Mouse (Mus musculus) lung, embryonic 15.5 days (tissue): ENCODE results near the gene Dock9. TPM values are rescaled to one million over a fixed set of nuclear protein-coding genes. Genes with fewer than 3 reads are reported as not detected.
A peak's percentile ranks its signal among the peaks of the same experiment; 100 is the strongest.

Experiments used
- ATAC-seq: fragments of 200-750 bp; cut with Nextera tagmentation; 2 replicates; pipeline ENCODE4 v1.8.0; 2017; ENCODE audit warnings: moderate number of reproducible peaks, borderline replicate concordance; ENCODE audit not compliant: low FRiP score, low TSS enrichment; ENCODE audit errors: extremely low read depth
- H3K27ac ChIP-seq: fragments of 300-500 bp; sonication (generic); 2 replicates; pipeline ENCODE4 v1.5.1; 2015; ENCODE audit warnings: moderate library complexity, mild to moderate bottlenecking, inconsistent platforms
- H3K27me3 ChIP-seq: fragments of 300-500 bp; sonication (generic); 2 replicates; pipeline ENCODE4 v1.6.1; 2015; ENCODE audit warnings: inconsistent platforms
- H3K36me3 ChIP-seq: fragments of 300-500 bp; sonication (generic); 2 replicates; pipeline ENCODE4 v1.6.1; 2015; ENCODE audit warnings: inconsistent platforms
- H3K4me1 ChIP-seq: fragments of 300-500 bp; sonication (generic); 2 replicates; pipeline ENCODE4 v1.6.1; 2015; ENCODE audit warnings: inconsistent platforms
- H3K4me2 ChIP-seq: fragments of 300-500 bp; sonication (generic); 2 replicates; pipeline ENCODE4 v1.6.1; 2015; ENCODE audit warnings: inconsistent platforms, mild to moderate bottlenecking, moderate library complexity
- H3K4me3 ChIP-seq: fragments of 300-500 bp; sonication (generic); 2 replicates; pipeline ENCODE4 v1.5.1; 2015; ENCODE audit warnings: mild to moderate bottlenecking, inconsistent platforms
- H3K9ac ChIP-seq: fragments of 300-500 bp; sonication (generic); 2 replicates; pipeline ENCODE4 v1.6.1; 2015; ENCODE audit warnings: inconsistent platforms
- H3K9me3 ChIP-seq: fragments of 300-500 bp; sonication (generic); 2 replicates; pipeline ENCODE4 v1.6.1; 2016; ENCODE audit warnings: inconsistent platforms
- WGBS: fragments of 180-500 bp; shearing (Covaris S2); methylation state at CpG from one replicate; pipeline ENCODE4 v1.1.7; 2015; 5-methylcytosine and 5-hydroxymethylcytosine counted together
- polyA plus RNA-seq: library from polyadenylated mRNA; unstranded; fragments of >200 nt; fragmentation: Nextera tagmentation; extraction: Ambion mirVana; gene quantifications from 2 replicates; pipeline ENCODE4 v1.2.1, GENCODE M21; 2015

Gene Dock9
- polyA plus RNA-seq, 1 experiment from 2014 or later, result 11.0 TPM

GRCm38 (mm10) chr14:121516881-121517280, 280.8 kb downstream of the Dock9 start:
- H3K4me1 ChIP-seq, result peaks cover 8% of the 10 kb centered on the region
- no peak for ATAC-seq
- no peak overlapping the region for H3K4me2 ChIP-seq
- H3K27ac ChIP-seq, result no peak overlapping the region
- no peak overlapping the region for H3K9ac ChIP-seq
- WGBS, result 81% methylated on average over 5 of the region's 5 CpGs
- H3K36me3 ChIP-seq, result no peaks in the 10 kb centered on the region
- no peak overlapping the region for H3K4me3 ChIP-seq
- no peaks in the 10 kb centered on the region for H3K9me3 ChIP-seq
- H3K27me3 ChIP-seq, result no peaks in the 10 kb centered on the region

DNA sequence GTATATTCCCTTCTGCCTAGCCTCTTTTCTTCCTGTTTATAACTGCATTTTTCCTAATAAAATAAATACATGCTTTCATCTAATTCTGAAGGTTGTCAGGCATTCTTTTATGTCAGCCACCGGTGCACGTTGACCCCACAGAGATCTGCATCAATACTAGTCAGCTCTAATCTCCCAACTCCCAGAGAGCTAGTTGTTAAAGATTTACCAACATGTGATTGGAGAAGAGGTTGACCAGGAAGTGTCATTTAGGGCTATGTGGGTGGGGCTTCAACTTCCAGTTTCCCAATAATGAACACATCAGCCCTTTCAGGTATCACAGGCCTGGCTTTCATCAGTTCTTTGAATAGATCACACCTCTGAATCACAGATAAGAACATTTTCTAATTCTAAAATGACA, 288.7 kb downstream of the Dock9 start:
- H3K4me3 ChIP-seq, result no peak overlapping the region
- ATAC-seq, result no peak
- no peak overlapping the region for H3K27ac ChIP-seq
- no peak overlapping the region for H3K9ac ChIP-seq
- no peaks in the 10 kb centered on the region for H3K9me3 ChIP-seq
- 49% methylated on average over 2 of the region's 2 CpGs for WGBS
- H3K27me3 ChIP-seq, result peaks cover 29% of the 10 kb centered on the region
- no peaks in the 10 kb centered on the region for H3K36me3 ChIP-seq
- H3K4me2 ChIP-seq, result no peak overlapping the region
- no peaks in the 10 kb centered on the region for H3K4me1 ChIP-seq

DNA sequence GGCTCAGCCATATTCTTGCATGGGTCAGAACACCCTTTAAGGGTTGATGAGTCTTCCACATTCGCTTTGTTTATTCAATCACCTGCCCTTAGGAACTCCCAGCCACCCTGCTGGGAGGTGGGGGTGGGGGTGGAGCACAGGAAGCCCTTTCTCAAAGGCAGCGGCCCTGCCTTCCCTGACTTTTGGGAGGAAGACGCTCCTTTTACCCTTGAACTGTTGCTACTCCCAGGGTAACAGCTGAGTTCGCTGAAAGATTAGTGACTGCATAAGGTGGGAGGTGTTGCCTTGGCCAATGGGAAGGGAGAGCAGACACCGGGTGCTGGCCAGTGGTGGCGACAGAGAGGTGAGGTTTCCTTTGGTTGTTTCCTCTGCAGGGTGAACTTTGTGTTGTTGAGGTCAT, 291.3 kb downstream of the Dock9 start:
- H3K9ac ChIP-seq, result no peak overlapping the region
- no peaks in the 10 kb centered on the region for H3K4me1 ChIP-seq
- 9% methylated on average over 6 of the region's 6 CpGs for WGBS
- H3K36me3 ChIP-seq, result no peaks in the 10 kb centered on the region
- no peak overlapping the region for H3K27ac ChIP-seq
- no peaks in the 10 kb centered on the region for H3K9me3 ChIP-seq
- H3K4me2 ChIP-seq, result no peak overlapping the region
- no peak overlapping the region for H3K4me3 ChIP-seq
- no peak for ATAC-seq
- H3K27me3 ChIP-seq, result peaks cover 35% of the 10 kb centered on the region

DNA sequence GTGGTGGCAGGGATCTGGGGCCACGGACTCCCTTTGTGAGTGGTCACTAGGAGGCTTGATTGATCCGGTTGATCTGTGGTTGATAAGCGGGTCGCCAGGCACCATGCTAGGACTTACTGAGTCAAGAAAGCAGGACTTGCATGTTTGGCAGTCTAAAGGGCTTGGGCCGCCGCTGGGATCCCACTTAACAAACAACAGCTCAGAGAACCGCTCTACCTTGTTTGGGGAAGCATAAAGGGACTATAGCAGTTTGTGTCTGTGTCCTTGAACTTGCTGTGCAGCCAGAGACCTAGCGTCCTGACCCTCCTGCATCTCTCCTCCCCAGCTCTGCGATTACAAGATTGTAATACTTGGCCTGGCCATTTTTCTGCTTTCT, 292.2 kb downstream of the Dock9 start:
- WGBS, result 27% methylated on average over 9 of the region's 9 CpGs
- Histone ChIP-seq H3K27me3 (peaks cover 35% of the 10 kb centered on the region), H3K9me3 (no peaks in the 10 kb centered on the region), H3K36me3 (no peaks in the 10 kb centered on the region), H3K9ac (no peak overlapping the region), H3K4me1 (no peaks in the 10 kb centered on the region), H3K4me2 (peak overlapping the region; percentile 59), H3K27ac (no peak overlapping the region), H3K4me3 (peak overlapping the region; percentile 28; the same call in 1 of the 2 replicates)
- ATAC-seq, result no peak

DNA sequence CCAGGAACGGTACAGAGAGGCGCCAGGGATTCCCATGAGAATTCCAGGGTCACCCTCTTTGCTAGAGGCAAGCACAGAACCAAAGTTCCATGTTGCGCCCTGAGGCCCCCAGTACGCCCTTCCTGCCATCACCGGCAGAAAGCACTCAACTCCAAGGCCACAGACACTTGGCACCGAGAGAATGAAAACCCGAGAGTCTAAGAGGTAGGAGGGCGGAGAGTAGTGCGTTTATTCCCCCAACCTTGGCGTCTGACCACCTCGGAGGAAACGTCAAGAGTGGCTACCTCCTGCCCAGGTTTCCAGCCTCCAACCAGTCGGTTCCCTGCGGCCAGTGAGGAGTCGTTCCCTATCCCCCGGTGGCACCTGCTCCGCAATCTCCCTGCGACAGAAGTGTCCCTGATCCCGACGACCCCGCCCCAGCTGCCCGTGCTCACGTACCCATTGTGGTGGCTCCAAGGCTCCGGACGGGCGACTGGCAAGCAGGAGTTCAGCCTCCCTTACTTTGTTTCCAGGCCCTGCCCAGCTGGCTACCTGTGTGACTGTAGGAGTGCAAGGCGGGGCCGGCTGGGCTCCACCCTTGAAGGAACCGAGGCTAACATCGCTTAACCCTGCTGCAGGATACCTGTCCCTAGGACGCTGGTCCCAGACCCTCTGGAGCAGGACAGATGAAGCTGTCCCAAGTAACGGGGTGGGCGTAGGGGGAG, 292.7 kb downstream of the Dock9 start, which contains the start of gene Slc15a1:
Gene Slc15a1, minus strand, starts transcription at position 472 of the 704 bp plus-strand sequence.
- peak; percentile 39; the same call in 1 of the 2 replicates for ATAC-seq
- no peaks in the 10 kb centered on the region for H3K36me3 ChIP-seq
- peaks cover 35% of the 10 kb centered on the region for H3K27me3 ChIP-seq
- H3K9me3 ChIP-seq, result no peaks in the 10 kb centered on the region
- no peaks in the 10 kb centered on the region for H3K4me1 ChIP-seq
- H3K4me2 ChIP-seq, result peak within 1 kb of the TSS; percentile 59
- H3K27ac ChIP-seq, result no peak within 1 kb of the TSS
- H3K9ac ChIP-seq, result no peak within 1 kb of the TSS
- H3K4me3 ChIP-seq, result peak within 1 kb of the TSS; percentile 28
- 9% methylated on average over 33 of the region's 33 CpGs for WGBS

GRCm38 (mm10) chr14:121500577-121500976, 297.1 kb downstream of the Dock9 start:
- Histone ChIP-seq H3K9ac (no peak overlapping the region), H3K4me1 (0 out of 2 replicates have a peak, but pooled peaks cover under 1% of the 10 kb centered on the region), H3K27me3 (peaks cover 22% of the 10 kb centered on the region), H3K4me2 (no peak overlapping the region), H3K9me3 (no peaks in the 10 kb centered on the region), H3K4me3 (no peak overlapping the region), H3K36me3 (no peaks in the 10 kb centered on the region), H3K27ac (no peak overlapping the region)
- 42% methylated on average over 2 of the region's 2 CpGs for WGBS
- no peak for ATAC-seq

GRCm38 (mm10) chr14:121499769-121500168, 297.9 kb downstream of the Dock9 start:
- H3K9me3 ChIP-seq, result no peaks in the 10 kb centered on the region
- no peak overlapping the region for H3K4me3 ChIP-seq
- 0 out of 2 replicates have a peak, but pooled peaks cover 6% of the 10 kb centered on the region for H3K4me1 ChIP-seq
- H3K27me3 ChIP-seq, result peaks cover 14% of the 10 kb centered on the region
- no peak overlapping the region for H3K9ac ChIP-seq
- no peak overlapping the region for H3K27ac ChIP-seq
- 14% methylated on average over 1 of the region's 1 CpGs for WGBS
- H3K4me2 ChIP-seq, result no peak overlapping the region
- H3K36me3 ChIP-seq, result no peaks in the 10 kb centered on the region
- ATAC-seq, result no peak

- Histone ChIP-seq H3K27me3 (peaks cover 5% of the 10 kb centered on the region; the same call in 1 of the 2 replicates), H3K4me2 (no peak overlapping the region), H3K4me3 (no peak overlapping the region), H3K4me1 (0 out of 2 replicates have a peak, but pooled peaks cover 6% of the 10 kb centered on the region), H3K9me3 (no peaks in the 10 kb centered on the region), H3K36me3 (no peaks in the 10 kb centered on the region), H3K9ac (no peak overlapping the region), H3K27ac (no peak overlapping the region)
- ATAC-seq, result no peak
- 71% methylated on average over 1 of the region's 1 CpGs for WGBS
These were observed 299.8 kb downstream of the Dock9 start for GRCm38 (mm10) chr14:121497800-121498199.

- H3K9me3 ChIP-seq, result no peaks in the 10 kb centered on the region
- peaks cover 25% of the 10 kb centered on the region; the same call in 1 of the 2 replicates for H3K27me3 ChIP-seq
- H3K27ac ChIP-seq, result no peak overlapping the region
- H3K9ac ChIP-seq, result no peak overlapping the region
- no peak overlapping the region for H3K4me3 ChIP-seq
- H3K36me3 ChIP-seq, result no peaks in the 10 kb centered on the region
- 79% methylated on average over 4 of the region's 4 CpGs for WGBS
- 0 out of 2 replicates have a peak, but pooled peaks cover 12% of the 10 kb centered on the region for H3K4me1 ChIP-seq
- no peak overlapping the region for H3K4me2 ChIP-seq
- no peak for ATAC-seq
These were observed 301.9 kb downstream of the Dock9 start for GRCm38 (mm10) chr14:121495741-121496140.

GRCm38 (mm10) chr14:121495120-121495519, 302.5 kb downstream of the Dock9 start:
- Histone ChIP-seq H3K4me3 (no peak overlapping the region), H3K9ac (no peak overlapping the region), H3K4me1 (0 out of 2 replicates have a peak, but pooled peaks cover 12% of the 10 kb centered on the region), H3K9me3 (no peaks in the 10 kb centered on the region), H3K27me3 (peaks cover 25% of the 10 kb centered on the region; the same call in 1 of the 2 replicates), H3K36me3 (no peaks in the 10 kb centered on the region), H3K27ac (no peak overlapping the region), H3K4me2 (no peak overlapping the region)
- ATAC-seq, result peak; percentile 47; the same call in 1 of the 2 replicates
- WGBS, result 35% methylated on average over 2 of the region's 2 CpGs

- peaks cover 25% of the 10 kb centered on the region; the same call in 1 of the 2 replicates for H3K27me3 ChIP-seq
- H3K36me3 ChIP-seq, result no peaks in the 10 kb centered on the region
- no peak overlapping the region for H3K27ac ChIP-seq
- H3K4me2 ChIP-seq, result no peak overlapping the region
- 0 out of 2 replicates have a peak, but pooled peaks cover 12% of the 10 kb centered on the region for H3K4me1 ChIP-seq
- H3K4me3 ChIP-seq, result no peak overlapping the region
- WGBS, result 34% methylated on average over 2 of the region's 2 CpGs
- H3K9ac ChIP-seq, result no peak overlapping the region
- no peak for ATAC-seq
- no peaks in the 10 kb centered on the region for H3K9me3 ChIP-seq
These were observed 303.4 kb downstream of the Dock9 start for GRCm38 (mm10) chr14:121494238-121494637.

- no peak for ATAC-seq
- H3K27ac ChIP-seq, result no peak overlapping the region
- 48% methylated on average over 3 of the region's 3 CpGs for WGBS
- H3K4me3 ChIP-seq, result no peak overlapping the region
- no peak overlapping the region for H3K9ac ChIP-seq
- H3K4me2 ChIP-seq, result no peak overlapping the region
- H3K4me1 ChIP-seq, result 0 out of 2 replicates have a peak, but pooled peaks cover 12% of the 10 kb centered on the region
- no peaks in the 10 kb centered on the region for H3K36me3 ChIP-seq
- H3K9me3 ChIP-seq, result no peaks in the 10 kb centered on the region
- H3K27me3 ChIP-seq, result peaks cover 25% of the 10 kb centered on the region; the same call in 1 of the 2 replicates
These were observed 303.9 kb downstream of the Dock9 start for GRCm38 (mm10) chr14:121493712-121494111.
